Mouse (Mus musculus): ENCODE measurements around the gene Vps25. TPM values are rescaled to one million over a fixed set of nuclear protein-coding genes. Genes with fewer than 3 reads are reported as not detected.

The Vps25 gene
- 82.1 TPM for polyA plus RNA-seq (2014; fragmentation: Illumina TruSeq; extraction: RNeasy Lipid Tissue Mini Kit (QIAGEN cat#74804); ENCODE audit: low read depth, low replicate concordance)

GRCm38 (mm10) chr11:101253613-101254389 lies at the start of gene Vps25:
Gene Vps25, plus strand, starts transcription at chr11:101253707.

GRCm38 (mm10) chr11:101226065-101226701 lies 27.3 kb upstream of the Vps25 start, which contains the start of gene Ezh1:
Gene Ezh1, minus strand, starts transcription at chr11:101226463.

GRCm38 (mm10) chr11:101245855-101246701 lies 7.4 kb upstream of the Vps25 start, which contains the start of gene Ramp2:
Gene Ramp2, plus strand, starts transcription at chr11:101246028.

GRCm38 (mm10) chr11:101259948-101260825 lies 6.7 kb downstream of the Vps25 start, which contains the start of gene Wnk4:
Gene Wnk4, plus strand, starts transcription at chr11:101260567.

GRCm38 (mm10) chr11:101278223-101279192 lies 25.0 kb downstream of the Vps25 start, which contains the start of the genes Cntd1 and Coa3:
Gene Cntd1, plus strand, starts transcription at chr11:101279012.
Gene Coa3, minus strand, starts transcription at chr11:101279114.

GRCm38 (mm10) chr11:101302004-101302798 lies 48.7 kb downstream of the Vps25 start, which contains the start of gene Becn1:
Gene Becn1, minus strand, starts transcription at chr11:101302286.

Other genes starting within 250 kb of the Vps25 start
- 23.9 TPM for gene Atp6v0a1, start 244.3 kb upstream of the Vps25 start, polyA plus RNA-seq (2014; fragmentation: Illumina TruSeq; extraction: RNeasy Lipid Tissue Mini Kit (QIAGEN cat#74804); ENCODE audit: low read depth, low replicate concordance)
- 1.4 TPM for gene Naglu, start 183.7 kb upstream of the Vps25 start, polyA plus RNA-seq (2014; fragmentation: Illumina TruSeq; extraction: RNeasy Lipid Tissue Mini Kit (QIAGEN cat#74804); ENCODE audit: low read depth, low replicate concordance)
- not detected for gene Hsd17b1, start 175.3 kb upstream of the Vps25 start, polyA plus RNA-seq (2014; fragmentation: Illumina TruSeq; extraction: RNeasy Lipid Tissue Mini Kit (QIAGEN cat#74804); ENCODE audit: low read depth, low replicate concordance)
- 11.6 TPM for gene Coasy, start 171.1 kb upstream of the Vps25 start, polyA plus RNA-seq (2014; fragmentation: Illumina TruSeq; extraction: RNeasy Lipid Tissue Mini Kit (QIAGEN cat#74804); ENCODE audit: low read depth, low replicate concordance)
- 40.8 TPM for gene Mlx, start 166.4 kb upstream of the Vps25 start, polyA plus RNA-seq (2014; fragmentation: Illumina TruSeq; extraction: RNeasy Lipid Tissue Mini Kit (QIAGEN cat#74804); ENCODE audit: low read depth, low replicate concordance)
- gene Psmc3ip, start 158.3 kb upstream of the Vps25 start, polyA plus RNA-seq (2014; fragmentation: Illumina TruSeq; extraction: RNeasy Lipid Tissue Mini Kit (QIAGEN cat#74804); ENCODE audit: low read depth, low replicate concordance): not detected
- 43.4 TPM for gene Retreg3, start 133.8 kb upstream of the Vps25 start, polyA plus RNA-seq (2014; fragmentation: Illumina TruSeq; extraction: RNeasy Lipid Tissue Mini Kit (QIAGEN cat#74804); ENCODE audit: low read depth, low replicate concordance)
- 1.6 TPM for gene Tubg1, start 133.8 kb upstream of the Vps25 start, polyA plus RNA-seq (2014; fragmentation: Illumina TruSeq; extraction: RNeasy Lipid Tissue Mini Kit (QIAGEN cat#74804); ENCODE audit: low read depth, low replicate concordance)
- gene Tubg2, start 97.8 kb upstream of the Vps25 start, polyA plus RNA-seq (2014; fragmentation: Illumina TruSeq; extraction: RNeasy Lipid Tissue Mini Kit (QIAGEN cat#74804); ENCODE audit: low read depth, low replicate concordance): not detected
- gene Cntnap1, start 83.2 kb upstream of the Vps25 start, polyA plus RNA-seq (2014; fragmentation: Illumina TruSeq; extraction: RNeasy Lipid Tissue Mini Kit (QIAGEN cat#74804); ENCODE audit: low read depth, low replicate concordance): 0.08 TPM
- gene Plekhh3, start 82.4 kb upstream of the Vps25 start, polyA plus RNA-seq (2014; fragmentation: Illumina TruSeq; extraction: RNeasy Lipid Tissue Mini Kit (QIAGEN cat#74804); ENCODE audit: low read depth, low replicate concordance): not detected
- gene Ccr10, start 78.3 kb upstream of the Vps25 start, polyA plus RNA-seq (2014; fragmentation: Illumina TruSeq; extraction: RNeasy Lipid Tissue Mini Kit (QIAGEN cat#74804); ENCODE audit: low read depth, low replicate concordance): not detected
- gene Ezh1, start 27.2 kb upstream of the Vps25 start, polyA plus RNA-seq (2014; fragmentation: Illumina TruSeq; extraction: RNeasy Lipid Tissue Mini Kit (QIAGEN cat#74804); ENCODE audit: low read depth, low replicate concordance): 6.2 TPM
- gene Ramp2, start 7.7 kb upstream of the Vps25 start, polyA plus RNA-seq (2014; fragmentation: Illumina TruSeq; extraction: RNeasy Lipid Tissue Mini Kit (QIAGEN cat#74804); ENCODE audit: low read depth, low replicate concordance): 4.4 TPM
- not detected for gene Wnk4, start 6.9 kb downstream of the Vps25 start, polyA plus RNA-seq (2014; fragmentation: Illumina TruSeq; extraction: RNeasy Lipid Tissue Mini Kit (QIAGEN cat#74804); ENCODE audit: low read depth, low replicate concordance)
- gene Cntd1, start 25.3 kb downstream of the Vps25 start, polyA plus RNA-seq (2014; fragmentation: Illumina TruSeq; extraction: RNeasy Lipid Tissue Mini Kit (QIAGEN cat#74804); ENCODE audit: low read depth, low replicate concordance): not detected
- 11.5 TPM for gene Coa3, start 25.4 kb downstream of the Vps25 start, polyA plus RNA-seq (2014; fragmentation: Illumina TruSeq; extraction: RNeasy Lipid Tissue Mini Kit (QIAGEN cat#74804); ENCODE audit: low read depth, low replicate concordance)
- gene Becn1, start 48.6 kb downstream of the Vps25 start, polyA plus RNA-seq (2014; fragmentation: Illumina TruSeq; extraction: RNeasy Lipid Tissue Mini Kit (QIAGEN cat#74804); ENCODE audit: low read depth, low replicate concordance): 49.8 TPM
- gene Psme3, start 62.5 kb downstream of the Vps25 start, polyA plus RNA-seq (2014; fragmentation: Illumina TruSeq; extraction: RNeasy Lipid Tissue Mini Kit (QIAGEN cat#74804); ENCODE audit: low read depth, low replicate concordance): 96.3 TPM
- gene Aoc2, start 71.4 kb downstream of the Vps25 start, polyA plus RNA-seq (2014; fragmentation: Illumina TruSeq; extraction: RNeasy Lipid Tissue Mini Kit (QIAGEN cat#74804); ENCODE audit: low read depth, low replicate concordance): not detected
- 0.16 TPM for gene Aoc3, start 76.9 kb downstream of the Vps25 start, polyA plus RNA-seq (2014; fragmentation: Illumina TruSeq; extraction: RNeasy Lipid Tissue Mini Kit (QIAGEN cat#74804); ENCODE audit: low read depth, low replicate concordance)
- 315 TPM for gene G6pc, start 113.9 kb downstream of the Vps25 start, polyA plus RNA-seq (2014; fragmentation: Illumina TruSeq; extraction: RNeasy Lipid Tissue Mini Kit (QIAGEN cat#74804); ENCODE audit: low read depth, low replicate concordance)
- 5.7 TPM for gene Aarsd1, start 163.9 kb downstream of the Vps25 start, polyA plus RNA-seq (2014; fragmentation: Illumina TruSeq; extraction: RNeasy Lipid Tissue Mini Kit (QIAGEN cat#74804); ENCODE audit: low read depth, low replicate concordance)
- gene Gm27029, start 171.1 kb downstream of the Vps25 start, polyA plus RNA-seq (2014; fragmentation: Illumina TruSeq; extraction: RNeasy Lipid Tissue Mini Kit (QIAGEN cat#74804); ENCODE audit: low read depth, low replicate concordance): 0.95 TPM
- gene Rundc1, start 171.4 kb downstream of the Vps25 start, polyA plus RNA-seq (2014; fragmentation: Illumina TruSeq; extraction: RNeasy Lipid Tissue Mini Kit (QIAGEN cat#74804); ENCODE audit: low read depth, low replicate concordance): 1.6 TPM
- gene Ptges3l, start 171.6 kb downstream of the Vps25 start, polyA plus RNA-seq (2014; fragmentation: Illumina TruSeq; extraction: RNeasy Lipid Tissue Mini Kit (QIAGEN cat#74804); ENCODE audit: low read depth, low replicate concordance): not detected
- gene Rpl27, start 188.6 kb downstream of the Vps25 start, polyA plus RNA-seq (2014; fragmentation: Illumina TruSeq; extraction: RNeasy Lipid Tissue Mini Kit (QIAGEN cat#74804); ENCODE audit: low read depth, low replicate concordance): 30.0 TPM
- gene Ifi35, start 194.7 kb downstream of the Vps25 start, polyA plus RNA-seq (2014; fragmentation: Illumina TruSeq; extraction: RNeasy Lipid Tissue Mini Kit (QIAGEN cat#74804); ENCODE audit: low read depth, low replicate concordance): 3.8 TPM
- 10.8 TPM for gene Rnd2, start 211.3 kb downstream of the Vps25 start, polyA plus RNA-seq (2014; fragmentation: Illumina TruSeq; extraction: RNeasy Lipid Tissue Mini Kit (QIAGEN cat#74804); ENCODE audit: low read depth, low replicate concordance)
- 1.9 TPM for gene Vat1, start 212.5 kb downstream of the Vps25 start, polyA plus RNA-seq (2014; fragmentation: Illumina TruSeq; extraction: RNeasy Lipid Tissue Mini Kit (QIAGEN cat#74804); ENCODE audit: low read depth, low replicate concordance)

Data from liver, adult 10 weeks (tissue).